Mouse (Mus musculus) forebrain, embryonic 16.5 days (tissue): ENCODE data around the gene Gltp. TPM values are rescaled to one million over a fixed set of nuclear protein-coding genes. Genes with fewer than 3 reads are reported as not detected.

ENCODE experiments used
- ATAC-seq: fragments of 200-750 bp; cut with Nextera tagmentation; 2 replicates; pipeline ENCODE4 v1.8.0; 2017; ENCODE audit warnings: mild to moderate bottlenecking, moderate library complexity
- H3K27ac ChIP-seq: fragments of 300-500 bp; sonication (generic); 2 replicates; pipeline ENCODE4 v1.5.1; 2014; ENCODE audit warnings: low read length, control low read depth
- H3K27me3 ChIP-seq: fragments of 300-500 bp; sonication (generic); replicated peaks from 2 replicates; pipeline ENCODE4 v1.6.1; 2014; ENCODE audit warnings: low read length; ENCODE audit not compliant: control insufficient read depth, insufficient read depth
- H3K36me3 ChIP-seq: fragments of 300-500 bp; sonication (generic); 2 replicates; pipeline ENCODE4 v1.6.1; 2014; ENCODE audit not compliant: control insufficient read depth, insufficient read depth
- H3K4me1 ChIP-seq: fragments of 300-500 bp; sonication (generic); replicated peaks from 2 replicates; pipeline ENCODE4 v1.6.1; 2014; ENCODE audit warnings: low read length; ENCODE audit not compliant: control insufficient read depth, insufficient read depth
- H3K4me2 ChIP-seq: fragments of 300-500 bp; sonication (generic); 2 replicates; pipeline ENCODE4 v1.6.1; 2014; ENCODE audit warnings: mild to moderate bottlenecking, low read length, control low read depth
- H3K4me3 ChIP-seq: fragments of 300-500 bp; sonication (generic); replicated peaks from 2 replicates; pipeline ENCODE4 v1.5.1; 2014; ENCODE audit warnings: mild to moderate bottlenecking, low read length, control low read depth
- H3K9ac ChIP-seq: fragments of 300-500 bp; sonication (generic); replicated peaks from 2 replicates; pipeline ENCODE4 v1.6.1; 2014; ENCODE audit warnings: low read depth, low read length, control low read depth
- H3K9me3 ChIP-seq: fragments of 300-500 bp; sonication (generic); 2 replicates; pipeline ENCODE4 v1.6.1; 2016; ENCODE audit warnings: low read length; ENCODE audit not compliant: control insufficient read depth
- WGBS: fragments of 180-500 bp; shearing (Covaris S2); extraction: QIAGEN DNeasy Blood & Tissue Kit; methylation state at CpG from one replicate; pipeline ENCODE4 v1.1.7; 2014; 5-methylcytosine and 5-hydroxymethylcytosine counted together
- polyA plus RNA-seq: library from polyadenylated mRNA; unstranded; fragments of >200 nt; fragmentation: Nextera tagmentation; extraction: Ambion mirVana; gene quantifications from 2 replicates; pipeline ENCODE4 v1.2.1, GENCODE M21; 2015

Gltp gene
- polyA plus RNA-seq, 1 experiment from 2014 or later = 30.8 TPM

- Histone ChIP-seq H3K4me2 (peak overlapping the region; percentile 54), H3K36me3 (0 out of 2 replicates have a peak, but pooled peaks cover 8% of the 10 kb centered on the region), H3K4me1 (peaks cover 7% of the 10 kb centered on the region), H3K27ac (no peak overlapping the region), H3K27me3 (no peaks in the 10 kb centered on the region), H3K9ac (peak overlapping the region; percentile 74), H3K4me3 (peak overlapping the region; percentile 80), H3K9me3 (no peaks in the 10 kb centered on the region)
- 52% methylated on average over 15 of the region's 15 CpGs for WGBS
- ATAC-seq = no peak
Observed at GRCm38 (mm10) chr5:114708491-114708890, 17.7 kb upstream of the Gltp start.

DNA sequence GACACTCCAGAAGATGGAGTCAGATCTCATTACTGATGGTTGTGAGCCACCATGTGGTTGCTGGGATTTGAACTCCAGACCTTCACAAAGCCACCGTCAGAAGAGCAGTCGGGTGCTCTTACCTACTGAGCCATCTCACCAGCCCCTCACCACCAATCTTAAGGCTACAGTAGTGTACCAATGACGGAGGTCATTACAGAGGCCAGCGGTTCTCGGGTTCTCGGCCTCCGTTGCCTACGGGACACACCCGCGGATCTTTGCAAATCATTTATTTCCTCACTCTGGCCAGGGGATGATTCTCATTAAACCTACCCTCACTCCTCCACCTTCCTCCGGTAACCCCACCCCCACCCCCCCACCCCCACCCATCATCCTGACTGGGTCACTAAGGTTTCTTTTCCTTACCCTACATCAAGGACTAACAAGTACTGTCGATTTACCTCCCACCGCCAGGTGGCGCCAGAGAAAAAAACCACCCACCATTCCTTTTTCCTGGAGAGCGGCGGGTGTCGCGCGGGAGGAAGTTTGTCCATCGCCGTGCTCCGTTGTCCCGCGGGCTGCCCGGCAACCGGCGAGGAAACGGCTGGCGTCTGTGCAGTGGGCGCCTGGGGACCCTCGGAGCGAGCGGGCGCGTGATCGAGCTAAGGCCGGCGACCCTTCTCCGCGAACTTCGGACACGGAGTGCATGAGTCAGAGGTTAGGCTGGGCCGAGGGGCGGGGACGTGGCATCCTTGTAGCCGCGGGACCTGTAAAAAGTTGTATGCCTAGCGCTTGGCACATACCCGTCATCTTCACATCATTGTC, 16.7 kb upstream of the Gltp start, which contains the start of gene Tchp:
Tchp (plus strand) TSS at position 496 of the 804 bp plus-strand sequence.
- peaks cover 7% of the 10 kb centered on the region for H3K4me1 ChIP-seq
- peak within 1 kb of the TSS; percentile 54 for H3K4me2 ChIP-seq
- H3K9me3 ChIP-seq = no peaks in the 10 kb centered on the region
- H3K4me3 ChIP-seq = peak within 1 kb of the TSS; percentile 80
- H3K36me3 ChIP-seq = 0 out of 2 replicates have a peak, but pooled peaks cover 5% of the 10 kb centered on the region
- ATAC-seq = peak; percentile 89
- no peak within 1 kb of the TSS for H3K27ac ChIP-seq
- WGBS = 4% methylated on average over 49 of the region's 49 CpGs
- H3K27me3 ChIP-seq = no peaks in the 10 kb centered on the region
- H3K9ac ChIP-seq = peak within 1 kb of the TSS; percentile 74

GRCm38 (mm10) chr5:114702403-114703392, 11.9 kb upstream of the Gltp start:
- no peaks in the 10 kb centered on the region for H3K9me3 ChIP-seq
- WGBS = 62% methylated on average over 14 of the region's 14 CpGs
- H3K36me3 ChIP-seq = no peaks in the 10 kb centered on the region
- H3K4me1 ChIP-seq = peaks cover 8% of the 10 kb centered on the region
- no peaks in the 10 kb centered on the region for H3K27me3 ChIP-seq
- no peak overlapping the region for H3K4me3 ChIP-seq
- no peak overlapping the region for H3K27ac ChIP-seq
- H3K4me2 ChIP-seq = no peak overlapping the region
- no peak overlapping the region for H3K9ac ChIP-seq
- ATAC-seq = no peak

DNA sequence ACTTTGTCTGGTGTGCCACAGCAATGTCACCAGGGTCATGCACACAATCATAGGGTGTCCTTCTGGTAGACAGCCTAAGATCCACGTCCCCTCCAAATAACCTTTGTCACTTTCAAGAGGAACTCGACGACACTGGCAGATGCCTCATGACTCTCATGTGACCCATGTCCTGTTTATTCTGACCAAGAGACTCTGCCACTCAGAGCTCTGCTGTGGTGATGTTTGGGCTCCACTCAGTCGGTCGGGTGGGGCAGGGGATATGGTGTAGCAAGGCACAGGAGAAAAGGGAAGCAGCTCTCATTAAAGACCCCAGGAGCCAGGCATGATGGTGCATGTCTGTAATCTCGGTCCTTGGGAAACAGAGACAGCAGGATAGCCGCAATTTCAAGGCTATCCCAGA, 8.2 kb upstream of the Gltp start:
- no peaks in the 10 kb centered on the region for H3K9me3 ChIP-seq
- H3K4me2 ChIP-seq = no peak overlapping the region
- WGBS = 70% methylated on average over 7 of the region's 7 CpGs
- H3K9ac ChIP-seq = no peak overlapping the region
- no peaks in the 10 kb centered on the region for H3K36me3 ChIP-seq
- H3K4me3 ChIP-seq = no peak overlapping the region
- H3K27me3 ChIP-seq = peaks cover 3% of the 10 kb centered on the region; the same call in 1 of the 2 replicates
- peaks cover 11% of the 10 kb centered on the region for H3K4me1 ChIP-seq
- H3K27ac ChIP-seq = no peak overlapping the region
- ATAC-seq = peak; percentile 3; the same call in 1 of the 2 replicates

- Histone ChIP-seq H3K27me3 (peaks cover 9% of the 10 kb centered on the region; the same call in 1 of the 2 replicates), H3K9me3 (no peaks in the 10 kb centered on the region), H3K9ac (no peak overlapping the region), H3K4me3 (no peak overlapping the region), H3K36me3 (no peaks in the 10 kb centered on the region), H3K27ac (no peak overlapping the region), H3K4me1 (peaks cover 11% of the 10 kb centered on the region), H3K4me2 (no peak overlapping the region)
- ATAC-seq = peak; percentile 97
- 47% methylated on average over 19 of the region's 19 CpGs for WGBS
Observed at GRCm38 (mm10) chr5:114698044-114698746, 7.4 kb upstream of the Gltp start.

GRCm38 (mm10) chr5:114696939-114697338, 6.2 kb upstream of the Gltp start:
- H3K27me3 ChIP-seq = peaks cover 19% of the 10 kb centered on the region
- 87% methylated on average over 17 of the region's 17 CpGs for WGBS
- H3K9ac ChIP-seq = no peak overlapping the region
- H3K27ac ChIP-seq = no peak overlapping the region
- H3K36me3 ChIP-seq = no peaks in the 10 kb centered on the region
- no peak overlapping the region for H3K4me2 ChIP-seq
- no peak overlapping the region for H3K4me3 ChIP-seq
- no peaks in the 10 kb centered on the region for H3K9me3 ChIP-seq
- ATAC-seq = no peak
- H3K4me1 ChIP-seq = peaks cover 11% of the 10 kb centered on the region

DNA sequence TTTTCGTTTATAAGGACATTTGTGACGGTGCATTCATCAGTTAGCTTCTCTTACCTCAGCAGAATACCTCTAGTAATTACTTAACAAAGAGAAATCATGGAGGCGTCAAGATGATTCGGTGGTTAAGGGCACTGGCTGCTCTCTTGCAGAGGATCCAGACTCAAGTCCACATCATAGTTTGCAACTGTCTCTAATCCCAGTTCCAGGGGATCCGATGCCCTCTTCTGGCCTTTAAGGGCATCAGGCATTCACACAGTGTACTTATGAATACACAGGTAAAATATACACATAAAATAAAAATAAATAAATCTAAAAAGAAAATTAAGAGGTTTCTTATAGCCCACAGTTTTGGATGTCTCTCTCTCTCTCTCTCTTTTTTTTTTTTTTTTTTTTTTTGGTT, 5.0 kb upstream of the Gltp start:
- Histone ChIP-seq H3K36me3 (no peaks in the 10 kb centered on the region), H3K27ac (no peak overlapping the region), H3K27me3 (peaks cover 19% of the 10 kb centered on the region), H3K4me2 (no peak overlapping the region), H3K9me3 (no peaks in the 10 kb centered on the region), H3K4me1 (peaks cover 14% of the 10 kb centered on the region), H3K4me3 (no peak overlapping the region), H3K9ac (no peak overlapping the region)
- no peak for ATAC-seq
- 63% methylated on average over 5 of the region's 5 CpGs for WGBS

- Histone ChIP-seq H3K4me3 (peak overlapping the region; percentile 77), H3K4me1 (peaks cover 19% of the 10 kb centered on the region), H3K27me3 (peaks cover 19% of the 10 kb centered on the region), H3K9me3 (no peaks in the 10 kb centered on the region), H3K36me3 (no peaks in the 10 kb centered on the region), H3K4me2 (peak overlapping the region; percentile 92), H3K27ac (no peak overlapping the region), H3K9ac (peak overlapping the region; percentile 86)
- no peak for ATAC-seq
- WGBS = 19% methylated on average over 16 of the region's 16 CpGs
Observed at GRCm38 (mm10) chr5:114689700-114690366, 951 bp downstream of the Gltp start.
